Mouse (Mus musculus): Measurements from ENCODE around the gene Mpdu1. TPM values are rescaled to one million over a fixed set of nuclear protein-coding genes. Genes with fewer than 3 reads are reported as not detected.

Gene Mpdu1
- polyA plus RNA-seq, 1 experiment from 2014 or later = 58.9 TPM

- peak; percentile 98 for ATAC-seq (ENCODE audit: insufficient number of reproducible peaks, low FRiP score, low TSS enrichment, low read depth)
- Histone ChIP-seq H3K27me3 (no peaks in the 10 kb centered on the region), H3K9ac (peak within 1 kb of the TSS; percentile 95), H3K36me3 (peaks cover 76% of the 10 kb centered on the region), H3K4me1 (peaks cover 27% of the 10 kb centered on the region), H3K4me3 (peak within 1 kb of the TSS; percentile 96), H3K4me2 (peak within 1 kb of the TSS; percentile 82), H3K9me3 (no peaks in the 10 kb centered on the region), H3K27ac (peak within 1 kb of the TSS; percentile 98)
- WGBS = under 1% methylated on average over 36 of the region's 36 CpGs
Measured at GRCm38 (mm10) chr11:69672211-69672706, 9.8 kb upstream of the Mpdu1 start, which contains the start of gene Eif4a1. Gene Eif4a1, minus strand, starts transcription at chr11:69672423.

GRCm38 (mm10) chr11:69671726-69672124, 9.3 kb upstream of the Mpdu1 start:
- ATAC-seq (ENCODE audit: insufficient number of reproducible peaks, low FRiP score, low TSS enrichment, low read depth) = no peak
- Histone ChIP-seq H3K4me1 (peaks cover 27% of the 10 kb centered on the region), H3K36me3 (peaks cover 73% of the 10 kb centered on the region), H3K27me3 (no peaks in the 10 kb centered on the region), H3K4me3 (peak overlapping the region; percentile 96), H3K4me2 (peak overlapping the region; percentile 82), H3K9ac (peak overlapping the region; percentile 95), H3K9me3 (no peaks in the 10 kb centered on the region), H3K27ac (peak overlapping the region; percentile 98)
- 0% methylated on average over 43 of the region's 43 CpGs for WGBS

- peak overlapping the region; percentile 95 for H3K9ac ChIP-seq
- ATAC-seq (ENCODE audit: insufficient number of reproducible peaks, low FRiP score, low TSS enrichment, low read depth) = peak; percentile 74
- H3K4me3 ChIP-seq = peak overlapping the region; percentile 96
- peak overlapping the region; percentile 82 for H3K4me2 ChIP-seq
- peak overlapping the region; percentile 98 for H3K27ac ChIP-seq
- H3K4me1 ChIP-seq = peaks cover 27% of the 10 kb centered on the region
- H3K27me3 ChIP-seq = no peaks in the 10 kb centered on the region
- under 1% methylated on average over 55 of the region's 61 CpGs for WGBS
- no peaks in the 10 kb centered on the region for H3K9me3 ChIP-seq
- peaks cover 73% of the 10 kb centered on the region for H3K36me3 ChIP-seq
Measured at GRCm38 (mm10) chr11:69670786-69671725, 8.6 kb upstream of the Mpdu1 start.

GRCm38 (mm10) chr11:69666665-69667005, 4.2 kb upstream of the Mpdu1 start:
- no peaks in the 10 kb centered on the region for H3K27me3 ChIP-seq
- 82% methylated on average over 3 of the region's 3 CpGs for WGBS
- peaks cover 31% of the 10 kb centered on the region for H3K4me1 ChIP-seq
- H3K27ac ChIP-seq = no peak overlapping the region
- H3K4me2 ChIP-seq = no peak overlapping the region
- H3K9me3 ChIP-seq = no peaks in the 10 kb centered on the region
- H3K4me3 ChIP-seq = no peak overlapping the region
- peaks cover 70% of the 10 kb centered on the region for H3K36me3 ChIP-seq
- no peak for ATAC-seq (ENCODE audit: insufficient number of reproducible peaks, low FRiP score, low TSS enrichment, low read depth)
- H3K9ac ChIP-seq = no peak overlapping the region

GRCm38 (mm10) chr11:69665961-69666664, 3.7 kb upstream of the Mpdu1 start, which contains the start of gene Cd68:
Gene Cd68, minus strand, starts transcription at chr11:69666153.
- H3K27ac ChIP-seq = peak within 1 kb of the TSS; percentile 54
- no peaks in the 10 kb centered on the region for H3K27me3 ChIP-seq
- 36% methylated on average over 7 of the region's 7 CpGs for WGBS
- peaks cover 36% of the 10 kb centered on the region for H3K4me1 ChIP-seq
- peak within 1 kb of the TSS; percentile 0; the same call in 1 of the 2 replicates for H3K4me3 ChIP-seq
- ATAC-seq (ENCODE audit: insufficient number of reproducible peaks, low FRiP score, low TSS enrichment, low read depth) = no peak
- peaks cover 70% of the 10 kb centered on the region for H3K36me3 ChIP-seq
- H3K9ac ChIP-seq = no peak within 1 kb of the TSS
- H3K9me3 ChIP-seq = no peaks in the 10 kb centered on the region
- no peak within 1 kb of the TSS for H3K4me2 ChIP-seq

- H3K4me1 ChIP-seq = peaks cover 34% of the 10 kb centered on the region
- ATAC-seq (ENCODE audit: insufficient number of reproducible peaks, low FRiP score, low TSS enrichment, low read depth) = no peak
- no peak overlapping the region for H3K4me2 ChIP-seq
- peak overlapping the region; percentile 54 for H3K27ac ChIP-seq
- H3K9ac ChIP-seq = no peak overlapping the region
- 71% methylated on average over 9 of the region's 9 CpGs for WGBS
- H3K27me3 ChIP-seq = no peaks in the 10 kb centered on the region
- H3K36me3 ChIP-seq = peaks cover 66% of the 10 kb centered on the region
- H3K4me3 ChIP-seq = peak overlapping the region; percentile 0; the same call in 1 of the 2 replicates
- no peaks in the 10 kb centered on the region for H3K9me3 ChIP-seq
Measured at GRCm38 (mm10) chr11:69665457-69665960, 3.1 kb upstream of the Mpdu1 start.

GRCm38 (mm10) chr11:69664841-69665240, 2.4 kb upstream of the Mpdu1 start:
- Histone ChIP-seq H3K4me1 (peaks cover 27% of the 10 kb centered on the region), H3K27ac (peak overlapping the region; percentile 54), H3K27me3 (no peaks in the 10 kb centered on the region), H3K9me3 (no peaks in the 10 kb centered on the region), H3K4me2 (no peak overlapping the region), H3K9ac (no peak overlapping the region), H3K36me3 (peaks cover 60% of the 10 kb centered on the region), H3K4me3 (no peak overlapping the region)
- 88% methylated on average over 7 of the region's 7 CpGs for WGBS
- ATAC-seq (ENCODE audit: insufficient number of reproducible peaks, low FRiP score, low TSS enrichment, low read depth) = no peak

GRCm38 (mm10) chr11:69663795-69664194, 1.4 kb upstream of the Mpdu1 start:
- no peak overlapping the region for H3K4me3 ChIP-seq
- peaks cover 56% of the 10 kb centered on the region for H3K36me3 ChIP-seq
- WGBS = 80% methylated on average over 6 of the region's 6 CpGs
- no peak overlapping the region for H3K4me2 ChIP-seq
- H3K27ac ChIP-seq = peak overlapping the region; percentile 97; the same call in 1 of the 2 replicates
- H3K4me1 ChIP-seq = peaks cover 18% of the 10 kb centered on the region
- no peak for ATAC-seq (ENCODE audit: insufficient number of reproducible peaks, low FRiP score, low TSS enrichment, low read depth)
- no peaks in the 10 kb centered on the region for H3K9me3 ChIP-seq
- H3K9ac ChIP-seq = no peak overlapping the region
- no peaks in the 10 kb centered on the region for H3K27me3 ChIP-seq

- H3K36me3 ChIP-seq = peaks cover 56% of the 10 kb centered on the region
- H3K4me2 ChIP-seq = peak overlapping the region; percentile 58
- no peaks in the 10 kb centered on the region for H3K9me3 ChIP-seq
- no peaks in the 10 kb centered on the region for H3K27me3 ChIP-seq
- WGBS = 68% methylated on average over 13 of the region's 13 CpGs
- peaks cover 15% of the 10 kb centered on the region for H3K4me1 ChIP-seq
- no peak for ATAC-seq (ENCODE audit: insufficient number of reproducible peaks, low FRiP score, low TSS enrichment, low read depth)
- peak overlapping the region; percentile 97 for H3K27ac ChIP-seq
- H3K9ac ChIP-seq = peak overlapping the region; percentile 42; the same call in 1 of the 2 replicates
- H3K4me3 ChIP-seq = peak overlapping the region; percentile 59
Measured at GRCm38 (mm10) chr11:69662967-69663671, 677 bp upstream of the Mpdu1 start.

GRCm38 (mm10) chr11:69661221-69661881, 1.1 kb downstream of the Mpdu1 start:
- no peak for ATAC-seq (ENCODE audit: insufficient number of reproducible peaks, low FRiP score, low TSS enrichment, low read depth)
- peaks cover 33% of the 10 kb centered on the region for H3K4me1 ChIP-seq
- peak overlapping the region; percentile 59 for H3K4me3 ChIP-seq
- peak overlapping the region; percentile 58 for H3K4me2 ChIP-seq
- H3K27ac ChIP-seq = peak overlapping the region; percentile 97
- H3K9me3 ChIP-seq = no peaks in the 10 kb centered on the region
- WGBS = 75% methylated on average over 3 of the region's 3 CpGs
- H3K27me3 ChIP-seq = no peaks in the 10 kb centered on the region
- peak overlapping the region; percentile 51; the same call in 1 of the 2 replicates for H3K9ac ChIP-seq
- peaks cover 60% of the 10 kb centered on the region for H3K36me3 ChIP-seq

- no peaks in the 10 kb centered on the region for H3K9me3 ChIP-seq
- no peak overlapping the region for H3K4me2 ChIP-seq
- H3K4me3 ChIP-seq = no peak overlapping the region
- no peak overlapping the region for H3K27ac ChIP-seq
- no peaks in the 10 kb centered on the region for H3K27me3 ChIP-seq
- ATAC-seq (ENCODE audit: insufficient number of reproducible peaks, low FRiP score, low TSS enrichment, low read depth) = no peak
- peaks cover 50% of the 10 kb centered on the region for H3K36me3 ChIP-seq
- 82% methylated on average over 15 of the region's 15 CpGs for WGBS
- no peak overlapping the region for H3K9ac ChIP-seq
- peaks cover 46% of the 10 kb centered on the region for H3K4me1 ChIP-seq
Measured at GRCm38 (mm10) chr11:69657462-69657881, 5.0 kb downstream of the Mpdu1 start.
